Mouse (Mus musculus) CH12.LX (cell line): ENCODE measurements around the gene Pkhd1.

Source experiments
- CTCF ChIP-seq, 2 experiments: IDR thresholded peaks in 1 of 2; conservative IDR thresholded peaks in 1 of 2; 2 replicates each; pipeline ENCODE4 v1.5.1; 2011 to 2012; ENCODE audit warnings: low read depth in 2 of 2, low read length in 2 of 2, improper control_type of control experiment in 1 of 2, inconsistent platforms in 1 of 2, mild to moderate bottlenecking in 1 of 2, moderate library complexity in 1 of 2
- E2F4 ChIP-seq: IDR thresholded peaks from 2 replicates; pipeline ENCODE4 v1.6.1; 2011; ENCODE audit warnings: low read depth, low read length, improper control_type of control experiment; ENCODE audit not compliant: insufficient replicate concordance
- POLR2A ChIP-seq: IDR thresholded peaks from 2 replicates; pipeline ENCODE4 v1.6.1; 2011; ENCODE audit warnings: low read depth, mild to moderate bottlenecking, improper control_type of control experiment, low read length
- POLR2AphosphoS2 ChIP-seq: IDR thresholded peaks from 2 replicates; pipeline ENCODE4 v1.6.1; 2011; ENCODE audit warnings: low read depth, low read length, improper control_type of control experiment
- USF1 ChIP-seq: IDR thresholded peaks from 2 replicates; pipeline ENCODE4 v1.6.1; 2014; ENCODE audit warnings: low read depth, mild to moderate bottlenecking, inconsistent platforms, low read length, improper control_type of control experiment

DNA sequence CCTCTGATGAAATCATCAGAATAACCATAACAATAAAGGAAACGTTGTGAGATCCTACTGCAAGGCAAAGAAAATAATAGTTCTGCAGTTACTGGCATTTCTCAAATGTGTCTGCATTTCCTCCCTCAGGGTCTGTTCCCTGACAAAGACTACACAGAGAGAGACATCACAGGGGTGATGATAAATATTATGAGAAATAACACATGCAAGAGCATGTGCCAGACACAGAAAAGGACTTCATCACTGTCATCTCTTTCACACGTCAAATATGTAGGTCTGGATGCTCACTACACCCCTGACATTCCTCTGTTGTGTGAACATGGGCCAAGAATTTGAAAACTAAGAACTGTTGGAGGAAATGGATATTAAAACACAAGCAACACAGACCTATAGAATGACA lies 369.7 kb downstream of the Pkhd1 start:
- TF ChIP-seq USF1 (no peak), E2F4 (no peak), POLR2AphosphoS2 (no peak), CTCF (conservative IDR thresholded peaks at IDR 0.05 in 1 of 2, IDR thresholded peaks at IDR 0.05 in 1 of 2; ENCODE audit: low read depth in 2 of 2, low read length in 2 of 2) (no peak), POLR2A (no peak)
